Mouse (Mus musculus) layer of hippocampus, adult 8-10 months (tissue): ENCODE results near the gene Zc3h6. TPM values are rescaled to one million over a fixed set of nuclear protein-coding genes. Genes with fewer than 3 reads are reported as not detected.

ENCODE experiments used
- DNase-seq, 2 experiments: peaks; one replicate each; pipeline ENCODE4 v3.0.0; 2022; ENCODE audit warnings: low spot score in 2 of 2
- microRNA-seq, 2 experiments: library from miRNA; unstranded; fragments of <30 nt; microRNA quantifications; one replicate each; pipeline ENCODE4 v1.2.0; 2022
- total RNA-seq, 4 experiments: library from RNA; stranded (reverse); gene quantifications; 2 replicates each; pipeline ENCODE4 v1.2.4; 2022

Zc3h6 gene
- total RNA-seq, 4 experiments from 2014 or later, result 17.3 to 18.8 (median 17.6) TPM

DNA sequence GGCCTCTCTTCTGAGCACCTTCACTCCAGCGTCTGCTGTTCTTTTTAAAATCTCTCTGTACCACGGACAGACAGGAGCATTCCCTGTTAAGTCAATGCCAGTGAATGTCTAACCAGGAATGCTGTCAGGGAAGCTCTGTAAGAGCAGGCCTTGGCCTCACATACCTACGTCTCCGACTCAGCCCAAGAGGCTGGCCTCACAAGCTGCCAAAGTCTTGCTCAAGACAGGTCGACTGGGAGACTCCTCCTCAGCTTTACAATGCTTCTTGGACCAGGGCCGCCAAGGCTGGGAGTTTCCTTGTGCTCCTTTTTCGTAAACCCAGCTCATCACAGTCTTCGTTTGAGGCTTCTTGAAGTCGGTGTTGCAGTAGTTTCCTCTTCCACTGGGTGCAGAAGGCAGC is 57.6 kb downstream of the Zc3h6 start:
- DNase-seq, result no peak

DNA sequence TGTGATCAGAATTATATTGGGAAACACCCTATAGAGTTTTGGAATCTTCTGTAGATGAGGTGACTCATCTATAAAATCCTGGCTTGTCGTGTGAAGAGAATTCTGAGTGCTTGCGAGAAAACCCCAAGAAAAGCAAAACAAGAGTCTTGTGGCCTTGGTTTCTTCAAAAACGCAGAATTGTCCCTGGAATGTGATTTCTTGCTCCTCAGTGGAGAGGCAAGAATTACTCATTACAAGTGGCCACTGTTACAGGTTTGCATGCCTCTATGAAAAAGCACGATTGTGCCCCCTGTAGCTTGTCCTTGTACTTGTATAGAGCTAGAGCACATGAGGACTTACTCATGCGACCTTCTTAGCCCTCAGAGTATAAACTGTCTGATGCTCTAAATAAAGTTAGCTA is 68.2 kb downstream of the Zc3h6 start:
- no peak for DNase-seq

DNA sequence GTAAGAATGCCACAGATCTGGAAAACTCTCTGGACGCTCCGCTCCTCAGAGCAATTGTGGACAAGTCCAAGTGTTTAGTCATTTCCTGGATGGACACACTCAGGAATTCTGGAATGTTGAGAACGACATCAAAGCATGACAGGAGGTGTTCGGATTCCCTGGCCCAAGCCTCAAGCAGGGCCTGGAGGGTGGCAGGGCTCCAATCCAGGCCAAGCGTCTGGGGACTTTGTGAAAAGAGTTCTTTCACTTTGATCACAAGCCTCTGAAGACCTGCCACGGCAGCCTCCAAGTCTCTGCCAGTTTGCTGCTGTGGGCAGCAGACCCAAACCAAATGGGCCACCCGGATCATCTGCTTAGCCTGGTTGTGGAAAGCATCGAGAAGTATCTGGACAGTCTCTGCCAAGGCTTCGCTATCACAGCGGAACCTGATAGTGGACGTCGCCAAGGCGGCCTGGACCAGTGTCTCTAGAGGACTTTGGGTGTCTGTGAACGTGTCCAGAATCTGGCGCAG is 71.3 kb downstream of the Zc3h6 start:
- DNase-seq, result no peak

DNA sequence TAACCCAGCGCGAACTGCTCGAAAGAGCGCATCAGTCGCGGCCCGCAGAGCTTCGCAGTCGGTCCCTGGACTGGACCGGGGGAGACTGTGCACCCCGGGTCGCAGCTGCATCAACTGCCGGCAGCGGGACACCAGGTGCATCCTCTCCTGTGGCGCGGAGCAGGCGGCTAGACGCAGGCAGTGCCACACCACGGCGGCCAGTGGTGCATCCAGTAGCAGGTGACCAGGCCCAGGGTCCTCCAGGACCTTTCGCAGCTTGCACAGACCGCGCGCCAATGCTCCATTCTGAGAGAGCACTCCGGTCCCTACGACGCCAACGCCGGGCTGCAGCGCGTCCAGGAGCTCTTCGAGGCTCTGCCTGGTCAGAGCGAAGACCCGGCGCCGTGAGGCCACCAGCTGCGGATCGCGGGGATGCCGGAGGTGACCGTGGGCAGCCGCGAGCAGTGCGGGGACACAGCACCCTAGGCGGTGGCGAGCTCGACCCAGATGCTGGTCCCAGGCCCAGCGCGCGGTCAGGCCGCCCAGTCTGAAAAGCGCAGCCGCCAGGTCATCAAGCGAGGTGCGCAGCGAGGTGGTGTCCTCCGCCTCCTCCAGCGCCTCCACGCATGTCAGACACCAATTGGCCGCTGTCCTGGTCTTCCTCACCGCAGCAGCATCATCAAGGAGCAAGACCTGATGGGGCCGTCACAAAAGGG is 71.9 kb downstream of the Zc3h6 start:
- DNase-seq, result no peak

DNA sequence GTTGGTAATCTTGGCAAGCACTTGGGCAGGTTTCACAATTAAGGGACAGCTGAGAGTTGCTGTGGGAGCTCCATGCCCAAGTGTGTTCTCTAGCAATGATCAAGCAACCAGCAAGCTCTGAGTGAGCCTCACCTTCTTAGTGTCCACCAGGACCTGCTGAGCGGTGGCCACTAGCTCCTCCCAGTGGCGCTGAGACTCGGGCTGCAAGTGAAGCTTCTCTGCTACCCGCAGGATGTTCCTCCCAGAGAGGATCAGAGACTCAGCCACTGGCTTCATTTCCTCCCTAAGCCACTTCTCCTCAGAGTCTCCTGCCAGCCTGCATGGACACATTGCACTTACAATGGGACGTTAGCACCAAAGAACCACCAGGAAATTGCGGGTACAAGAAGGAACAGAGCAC is 73.4 kb downstream of the Zc3h6 start:
- DNase-seq, result no peak

DNA sequence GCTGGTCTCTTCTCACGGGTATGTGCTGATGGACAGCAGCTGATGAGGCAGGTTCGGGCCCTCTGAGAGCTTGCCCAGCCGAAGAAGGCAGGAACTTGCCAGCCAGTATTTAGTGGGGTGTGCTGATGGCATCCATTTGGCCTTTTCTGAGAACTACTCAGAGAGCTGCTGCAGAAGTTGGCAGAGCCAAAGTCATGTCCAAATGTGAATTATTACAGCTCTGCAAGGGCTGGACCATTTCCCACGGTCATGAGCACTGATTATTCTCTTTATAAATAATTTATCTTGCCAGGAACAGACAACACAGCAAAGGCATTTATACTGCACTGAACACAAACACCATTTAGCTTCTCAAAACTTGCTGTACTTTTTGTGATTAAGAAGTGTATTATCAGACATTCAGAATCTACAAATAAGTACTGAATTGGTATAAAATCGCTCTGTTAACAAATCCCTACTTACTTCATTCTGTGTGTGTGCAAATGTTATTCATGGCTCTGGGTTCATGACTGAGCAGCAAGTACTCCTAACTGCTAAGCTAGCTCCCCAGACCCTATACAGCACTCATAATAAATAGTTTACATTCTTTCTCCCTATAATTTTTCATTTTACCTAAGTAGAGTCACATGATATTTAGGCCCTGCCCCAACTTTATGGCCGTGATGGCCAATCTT is 79.1 kb downstream of the Zc3h6 start:
- DNase-seq, result no peak

DNA sequence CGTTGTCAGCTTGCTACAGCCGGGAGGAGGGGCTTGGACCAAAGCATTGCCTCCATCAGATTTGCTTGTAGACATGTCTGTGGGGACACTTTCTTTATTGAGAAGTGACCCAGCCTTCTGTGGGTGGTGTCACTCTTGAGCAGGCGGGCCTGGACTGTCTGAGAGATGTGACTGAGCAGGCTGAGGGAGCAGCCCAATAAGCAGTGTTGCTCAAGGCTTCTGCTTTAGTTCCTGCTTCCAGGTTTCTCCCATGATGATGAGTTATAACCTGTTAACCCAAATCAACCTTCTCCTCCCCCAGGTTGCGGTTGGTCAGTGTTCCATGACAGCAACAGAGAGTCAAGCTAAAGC is 79.6 kb downstream of the Zc3h6 start:
- DNase-seq, result no peak

DNA sequence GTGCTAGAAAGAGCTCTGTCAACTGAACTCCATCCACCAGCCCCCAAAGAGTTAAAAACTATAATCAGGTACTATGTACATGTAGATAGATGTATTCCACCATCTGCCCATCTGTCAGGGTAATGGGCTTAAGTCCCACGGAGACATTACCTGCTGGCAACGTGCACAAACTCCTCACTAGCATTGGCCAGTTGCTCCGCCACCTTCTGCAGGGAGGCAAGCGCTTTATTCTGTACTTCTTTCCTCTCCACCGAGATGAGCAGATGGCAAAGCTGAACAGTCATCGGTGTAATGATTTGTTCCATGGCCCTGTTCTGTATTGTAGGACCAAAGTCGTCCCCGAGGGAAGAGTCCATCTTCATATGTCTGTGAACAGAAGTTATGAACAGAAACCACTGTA is 80.6 kb downstream of the Zc3h6 start, which contains the start of gene Vinac1:
Gene Vinac1, minus strand, starts transcription at position 362 of the 400 bp plus-strand sequence.
- no peak for DNase-seq

DNA sequence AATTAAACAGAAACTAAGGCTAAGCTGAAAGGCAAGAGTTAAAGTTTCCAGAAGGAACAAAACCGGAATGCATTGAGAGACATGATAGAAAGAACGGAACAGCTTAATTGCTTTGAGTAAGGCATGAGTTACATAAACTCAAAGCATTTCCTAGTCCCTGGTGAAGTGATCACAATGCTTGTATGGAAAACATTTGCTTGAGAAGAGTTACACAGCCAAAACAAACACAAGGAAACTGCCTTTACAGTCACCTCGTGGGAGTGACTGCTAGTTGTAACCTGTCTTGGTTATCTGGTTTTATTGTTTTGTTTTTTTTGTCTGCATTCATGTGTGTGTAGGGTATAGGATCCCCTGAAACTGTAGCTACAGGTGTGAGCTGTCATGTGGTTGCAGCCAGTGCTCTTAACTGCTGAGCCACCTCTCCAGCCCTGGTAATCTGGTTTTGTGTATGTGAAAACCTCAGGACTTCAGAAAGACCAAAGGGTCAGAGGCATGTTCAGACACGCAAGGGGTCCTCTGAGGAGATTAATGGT is 85.3 kb downstream of the Zc3h6 start:
- DNase-seq, result no peak

DNA sequence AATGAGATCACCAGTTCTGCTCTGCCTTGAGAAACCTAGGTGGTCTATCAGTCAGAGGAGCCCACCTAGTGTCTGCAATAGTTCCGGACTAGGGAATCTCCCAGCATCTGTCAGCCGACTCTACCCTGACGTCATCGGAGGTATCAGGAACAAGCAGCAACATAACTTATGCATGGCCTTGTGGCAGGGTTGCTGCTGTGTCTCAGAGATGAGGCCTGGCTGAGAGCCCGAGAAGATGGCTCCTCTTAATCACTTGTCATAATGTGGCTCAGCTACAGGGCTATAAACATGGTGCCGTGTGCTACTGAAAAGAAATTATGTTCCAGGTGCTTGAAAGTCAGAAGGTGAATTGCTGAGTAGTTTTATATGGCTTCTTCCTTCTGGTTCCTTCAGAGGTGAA is 88.5 kb downstream of the Zc3h6 start:
- DNase-seq, result no peak

DNA sequence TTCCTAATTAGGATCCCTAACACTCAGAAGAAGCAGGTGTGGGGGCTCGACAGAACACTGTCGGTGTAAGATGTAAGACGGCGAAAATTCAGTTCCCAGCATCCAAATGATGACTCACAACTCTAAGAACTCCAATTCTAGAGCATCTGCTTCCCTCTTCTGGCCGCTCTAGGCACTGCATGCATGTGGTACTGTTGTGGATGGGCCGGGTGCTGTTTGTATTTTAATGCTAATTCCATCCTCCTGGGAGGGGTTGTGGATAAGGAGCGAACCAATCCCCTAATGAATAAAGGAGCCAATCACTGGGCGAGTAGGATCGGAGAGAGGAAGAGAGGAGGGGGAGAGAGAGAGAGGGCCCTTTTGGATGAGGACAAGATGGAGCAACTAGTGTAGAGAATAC is 89.4 kb downstream of the Zc3h6 start:
- DNase-seq, result no peak

DNA sequence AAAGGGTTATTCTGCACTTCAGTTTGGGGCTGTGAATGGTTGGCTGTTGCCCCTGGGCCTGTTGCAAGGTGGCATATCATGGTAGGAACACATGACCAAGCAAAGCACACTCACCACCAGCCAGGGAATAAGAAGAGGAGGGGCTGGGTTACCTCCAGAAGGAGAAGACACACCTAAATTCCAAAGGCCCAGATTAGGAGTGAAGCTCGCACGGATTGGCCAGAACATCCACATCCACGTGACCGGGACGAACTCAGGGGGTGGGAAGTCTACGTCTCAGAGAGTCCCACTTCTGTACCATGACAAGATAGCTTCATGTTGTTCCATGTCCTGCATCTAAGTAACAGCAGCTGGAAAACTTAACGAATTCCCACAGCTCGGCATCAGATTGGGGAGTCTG is 90.1 kb downstream of the Zc3h6 start:
- DNase-seq, result no peak

DNA sequence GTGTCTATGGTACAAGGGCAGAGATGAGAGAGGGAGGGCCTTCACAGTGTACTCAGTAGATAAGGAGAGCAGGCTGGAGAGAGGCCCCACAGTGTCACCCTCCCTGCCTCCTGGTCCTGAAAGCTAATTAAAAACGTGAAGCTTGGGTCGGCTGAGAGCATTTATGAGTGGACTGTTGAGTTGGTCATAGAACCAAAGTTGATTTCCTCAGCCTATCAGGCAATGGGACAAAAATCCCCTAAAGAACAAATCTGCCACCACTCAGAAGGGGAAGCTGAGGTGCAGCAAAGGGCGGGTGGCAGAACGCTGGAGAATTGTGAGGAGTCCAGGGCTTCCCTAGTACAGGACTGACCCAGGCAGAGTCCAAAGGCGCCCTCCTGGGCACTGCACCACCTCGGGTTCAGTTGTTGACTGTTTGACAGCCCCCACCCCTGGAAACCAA is 90.7 kb downstream of the Zc3h6 start:
- DNase-seq, result no peak

DNA sequence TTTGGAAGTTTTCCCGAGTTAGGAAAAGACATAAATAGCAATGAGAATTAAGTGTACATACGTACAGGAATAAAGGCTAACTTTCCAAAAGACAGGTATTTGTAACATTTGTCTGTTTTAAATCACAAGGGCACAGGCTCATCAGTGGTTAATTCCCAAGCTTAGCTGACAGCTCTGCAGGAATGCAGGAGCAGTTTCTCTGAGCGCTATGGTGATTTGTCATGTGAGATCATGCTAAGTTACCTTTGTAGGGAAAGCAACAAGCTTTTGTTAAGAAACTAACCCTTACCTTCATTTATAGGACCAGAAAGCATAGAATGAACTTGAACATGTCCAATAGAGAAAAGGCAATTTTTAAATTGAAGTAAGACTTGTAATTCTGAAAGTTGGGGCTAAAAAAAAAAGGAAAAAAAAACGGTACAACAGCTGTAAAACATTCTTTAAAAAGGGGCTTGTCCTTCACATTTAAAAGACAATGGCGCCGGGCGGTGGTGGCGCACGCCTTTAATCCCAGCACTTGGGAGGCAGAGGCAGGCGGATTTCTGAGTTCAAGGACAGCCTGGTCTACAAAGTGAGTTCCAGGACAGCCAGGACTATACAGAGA is 94.4 kb downstream of the Zc3h6 start:
- DNase-seq, result no peak

DNA sequence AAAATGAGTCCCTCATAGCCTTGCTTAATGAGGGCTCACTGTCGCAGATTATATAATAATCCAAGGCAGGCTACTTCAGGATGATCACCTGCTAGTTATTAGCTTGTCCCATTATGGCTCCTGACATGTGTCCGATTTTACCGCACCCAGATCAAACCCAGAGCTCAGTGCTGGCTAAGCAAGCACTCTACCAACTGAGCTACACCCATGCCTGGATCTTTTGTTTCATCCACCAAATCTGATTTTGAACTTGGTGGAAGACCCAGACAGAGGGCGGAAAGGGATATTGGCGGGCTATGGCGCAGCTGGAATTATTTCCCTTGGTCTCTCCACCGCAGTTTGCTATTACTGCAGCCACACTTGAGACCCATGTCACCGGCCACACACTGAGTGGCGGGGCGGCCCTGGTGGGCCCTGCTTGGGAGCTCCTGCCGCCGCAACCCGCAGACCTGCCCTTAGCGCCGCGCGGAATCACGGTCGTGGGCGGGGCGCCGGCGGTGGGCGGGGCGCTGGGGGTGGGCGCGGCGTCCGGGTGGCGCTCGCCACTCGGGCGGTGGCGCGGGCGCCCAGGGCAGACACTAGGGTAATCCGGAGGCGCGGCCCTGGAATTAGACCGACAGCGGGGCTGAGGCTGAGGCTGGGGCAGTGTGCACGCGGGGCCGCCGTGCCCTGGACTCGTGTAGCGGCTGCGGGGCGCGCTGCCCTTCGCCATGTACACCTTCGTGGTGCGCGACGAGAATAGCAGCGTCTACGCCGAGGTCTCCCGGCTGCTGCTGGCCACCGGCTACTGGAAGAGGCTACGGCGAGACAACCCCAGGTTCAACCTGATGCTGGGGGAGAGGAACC is 98.5 kb downstream of the Zc3h6 start, which contains the start of gene Ttl:
Gene Ttl, plus strand, starts transcription at position 506 of the 846 bp plus-strand sequence.
- DNase-seq, result peak; percentile 39 to 59

DNA sequence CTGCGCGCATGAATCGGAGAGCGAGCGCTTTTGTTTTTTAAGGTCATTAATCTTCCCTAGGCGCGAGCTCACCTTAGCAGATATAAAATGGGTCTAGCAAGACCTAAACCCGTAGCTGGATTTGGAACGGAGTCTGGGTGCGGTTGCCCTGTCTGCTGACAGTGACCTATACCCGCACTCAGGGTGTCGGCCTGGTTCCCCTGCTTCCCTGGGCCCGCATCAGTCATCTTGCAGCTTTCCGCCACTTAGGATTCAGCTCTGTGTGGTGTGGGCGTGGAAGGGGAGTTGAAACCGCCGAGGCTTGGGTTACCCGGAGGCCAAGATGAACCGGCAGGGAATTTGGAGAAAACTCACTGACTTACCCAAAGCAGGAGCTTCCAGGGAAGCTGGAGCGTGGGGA is 99.1 kb downstream of the Zc3h6 start:
- DNase-seq, result peak in 1 of 2 experiments; percentile 26

Small RNA genes within 50 kb of the gene (microRNA-seq; reads per million reads assigned to microRNA genes)
- 0 reads per million in 2 experiments for gene Gm22859

Other genes starting within 250 kb of the Zc3h6 start
- gene Tmem87b, start 149.3 kb upstream of the Zc3h6 start, total RNA-seq, result 10 to 100 TPM; 35.7 to 40.6 (median 37.7) TPM
- 1 to 10 TPM; 1.0 to 2.1 (median 1.9) TPM for gene Fbln7, start 104.4 kb upstream of the Zc3h6 start, total RNA-seq
- gene Zc3h8, start 23.3 kb upstream of the Zc3h6 start, total RNA-seq, result 1 to 10 TPM; 4.5 to 7.4 (median 6.0) TPM
- gene Gm10762, start 323 bp downstream of the Zc3h6 start, total RNA-seq, result 1 to 10 TPM; 3.6 to 5.4 (median 5.0) TPM
- under 1 TPM in 1 of 4 experiments, not detected in 3; 0.11 TPM for gene Vinac1, start 80.8 kb downstream of the Zc3h6 start, total RNA-seq
- 10 to 100 TPM; 32.4 to 37.3 (median 35.4) TPM for gene Ttl, start 98.5 kb downstream of the Zc3h6 start, total RNA-seq
- 10 to 100 TPM; 19.7 to 22.1 (median 21.2) TPM for gene Polr1b, start 133.6 kb downstream of the Zc3h6 start, total RNA-seq
- 10 to 100 TPM; 11.8 to 14.3 (median 12.4) TPM for gene Chchd5, start 162.3 kb downstream of the Zc3h6 start, total RNA-seq
- gene Slc20a1, start 231.4 kb downstream of the Zc3h6 start, total RNA-seq, result 100 to 1,000 TPM; 143 to 159 (median 145) TPM